Mouse (Mus musculus): ENCODE data around the gene BC100530. TPM values are rescaled to one million over a fixed set of nuclear protein-coding genes. Genes with fewer than 3 reads are reported as not detected.

BC100530 gene
- polyA plus RNA-seq (2017; shearing (Covaris generic)), result not detected

GRCm38 (mm10) chr16:36367648-36368047, at the start of gene BC100530:
Gene BC100530 (minus strand): TSS chr16:36367748.

GRCm38 (mm10) chr16:36408357-36408756, 40.8 kb upstream of the BC100530 start, which contains the start of gene Stfa2:
Gene Stfa2 (minus strand): TSS chr16:36408457.

GRCm38 (mm10) chr16:36334232-36334631, 33.3 kb downstream of the BC100530 start, which contains the start of gene BC117090:
Gene BC117090 (minus strand): TSS chr16:36334332.

Other genes with a start within 250 kb of the BC100530 start
- gene Csta1, start 236.5 kb downstream of the BC100530 start, polyA plus RNA-seq (2017; shearing (Covaris generic)), result not detected
- gene Stfa2l1, start 210.9 kb downstream of the BC100530 start, polyA plus RNA-seq (2017; shearing (Covaris generic)), result not detected
- not detected for gene Gm5483, start 183.5 kb downstream of the BC100530 start, polyA plus RNA-seq (2017; shearing (Covaris generic))
- gene Gm5416, start 157.3 kb downstream of the BC100530 start, polyA plus RNA-seq (2017; shearing (Covaris generic)), result not detected
- not detected for gene 2010005H15Rik, start 146.3 kb downstream of the BC100530 start, polyA plus RNA-seq (2017; shearing (Covaris generic))
- gene Stfa1, start 90.8 kb downstream of the BC100530 start, polyA plus RNA-seq (2017; shearing (Covaris generic)), result not detected
- gene BC117090, start 33.4 kb downstream of the BC100530 start, polyA plus RNA-seq (2017; shearing (Covaris generic)), result not detected
- not detected for gene Stfa2, start 40.7 kb upstream of the BC100530 start, polyA plus RNA-seq (2017; shearing (Covaris generic))
- gene Stfa3, start 87.6 kb upstream of the BC100530 start, polyA plus RNA-seq (2017; shearing (Covaris generic)), result not detected
- 0.13 TPM for gene Casr, start 194.4 kb upstream of the BC100530 start, polyA plus RNA-seq (2017; shearing (Covaris generic))